Mouse (Mus musculus) midbrain, embryonic 16.5 days (tissue): ENCODE measurements around the gene Gm45261. TPM values are rescaled to one million over a fixed set of nuclear protein-coding genes. Genes with fewer than 3 reads are reported as not detected.
A peak's percentile ranks its signal among the peaks of the same experiment; 100 is the strongest.

Experiments used
- ATAC-seq: fragments of 200-750 bp; cut with Nextera tagmentation; 2 replicates; pipeline ENCODE4 v1.8.0; 2017; ENCODE audit warnings: moderate TSS enrichment
- H3K27ac ChIP-seq: fragments of 300-500 bp; sonication (generic); 2 replicates; pipeline ENCODE4 v1.5.1; 2014; ENCODE audit warnings: mild to moderate bottlenecking, low read length, mixed read lengths
- H3K27me3 ChIP-seq: fragments of 300-500 bp; sonication (generic); 2 replicates; pipeline ENCODE4 v1.6.1; 2014; ENCODE audit warnings: low read depth, low read length, mixed read lengths; ENCODE audit not compliant: control insufficient read depth, insufficient read depth
- H3K36me3 ChIP-seq: fragments of 300-500 bp; sonication (generic); 2 replicates; pipeline ENCODE4 v1.6.1; 2014; ENCODE audit warnings: mild to moderate bottlenecking, low read length, moderate library complexity, mixed read lengths; ENCODE audit not compliant: control insufficient read depth, insufficient read depth
- H3K4me1 ChIP-seq: fragments of 300-500 bp; sonication (generic); 2 replicates; pipeline ENCODE4 v1.6.1; 2014; ENCODE audit warnings: mild to moderate bottlenecking, low read length, mixed read lengths; ENCODE audit not compliant: control insufficient read depth, insufficient read depth
- H3K4me2 ChIP-seq: fragments of 300-500 bp; sonication (generic); 2 replicates; pipeline ENCODE4 v1.6.1; 2014; ENCODE audit warnings: mild to moderate bottlenecking, low read length, mixed read lengths
- H3K4me3 ChIP-seq: fragments of 300-500 bp; sonication (generic); 2 replicates; pipeline ENCODE4 v1.5.1; 2014; ENCODE audit warnings: low read depth, mild to moderate bottlenecking, low read length, moderate library complexity, mixed read lengths
- H3K9ac ChIP-seq: fragments of 300-500 bp; sonication (generic); 2 replicates; pipeline ENCODE4 v1.6.1; 2014; ENCODE audit warnings: low read depth, low read length, mixed read lengths
- H3K9me3 ChIP-seq: fragments of 300-500 bp; sonication (generic); replicated peaks from 2 replicates; pipeline ENCODE4 v1.6.1; 2014; ENCODE audit warnings: mild to moderate bottlenecking, low read length, mixed read lengths; ENCODE audit not compliant: control insufficient read depth, poor library complexity, severe bottlenecking
- WGBS: fragments of 180-500 bp; shearing (Covaris S2); extraction: QIAGEN DNeasy Blood & Tissue Kit; methylation state at CpG from one replicate; pipeline ENCODE4 v1.1.7; 2014; 5-methylcytosine and 5-hydroxymethylcytosine counted together
- polyA plus RNA-seq: library from polyadenylated mRNA; unstranded; fragments of >200 nt; fragmentation: Nextera tagmentation; extraction: Ambion mirVana; gene quantifications from 2 replicates; pipeline ENCODE4 v1.2.1, GENCODE M21; 2015

The Gm45261 gene
- polyA plus RNA-seq: not detected in 2 replicates

- H3K9me3 ChIP-seq: no peaks in the 10 kb centered on the region
- H3K4me3 ChIP-seq: no peak within 1 kb of the TSS
- no peak for ATAC-seq
- H3K4me2 ChIP-seq: no peak within 1 kb of the TSS
- no peak within 1 kb of the TSS for H3K27ac ChIP-seq
- H3K36me3 ChIP-seq: no peaks in the 10 kb centered on the region
- no peaks in the 10 kb centered on the region for H3K4me1 ChIP-seq
- no peaks in the 10 kb centered on the region for H3K27me3 ChIP-seq
- WGBS: 84% methylated on average over 6 of the region's 6 CpGs
- H3K9ac ChIP-seq: no peak within 1 kb of the TSS
Observed at GRCm38 (mm10) chr1:80461348-80461747, at the start of gene Gm45261. Gene Gm45261, minus strand, starts transcription at chr1:80461448.

GRCm38 (mm10) chr1:80504757-80505156 lies 43.5 kb upstream of the Gm45261 start:
- no peak overlapping the region for H3K4me2 ChIP-seq
- H3K9ac ChIP-seq: no peak overlapping the region
- no peaks in the 10 kb centered on the region for H3K9me3 ChIP-seq
- no peak overlapping the region for H3K4me3 ChIP-seq
- no peaks in the 10 kb centered on the region for H3K36me3 ChIP-seq
- H3K27ac ChIP-seq: no peak overlapping the region
- no peaks in the 10 kb centered on the region for H3K27me3 ChIP-seq
- WGBS: 78% methylated on average over 2 of the region's 2 CpGs
- no peaks in the 10 kb centered on the region for H3K4me1 ChIP-seq
- no peak for ATAC-seq

- no peaks in the 10 kb centered on the region for H3K36me3 ChIP-seq
- no peaks in the 10 kb centered on the region for H3K9me3 ChIP-seq
- no peak overlapping the region for H3K4me3 ChIP-seq
- no peaks in the 10 kb centered on the region for H3K27me3 ChIP-seq
- no peak for ATAC-seq
- no peak overlapping the region for H3K4me2 ChIP-seq
- WGBS: 91% methylated on average over 4 of the region's 4 CpGs
- peaks cover 4% of the 10 kb centered on the region; the same call in 1 of the 2 replicates for H3K4me1 ChIP-seq
- no peak overlapping the region for H3K9ac ChIP-seq
- no peak overlapping the region for H3K27ac ChIP-seq
Observed at GRCm38 (mm10) chr1:80504081-80504480, 42.8 kb upstream of the Gm45261 start.

- Histone ChIP-seq H3K27ac (no peak overlapping the region), H3K9ac (no peak overlapping the region), H3K4me3 (no peak overlapping the region), H3K36me3 (no peaks in the 10 kb centered on the region), H3K4me1 (peaks cover 4% of the 10 kb centered on the region; the same call in 1 of the 2 replicates), H3K27me3 (no peaks in the 10 kb centered on the region), H3K4me2 (no peak overlapping the region), H3K9me3 (no peaks in the 10 kb centered on the region)
- 84% methylated on average over 9 of the region's 9 CpGs for WGBS
- ATAC-seq: no peak
Observed at GRCm38 (mm10) chr1:80502456-80503165, 41.4 kb upstream of the Gm45261 start.

GRCm38 (mm10) chr1:80499264-80499663 lies 38.0 kb upstream of the Gm45261 start:
- Histone ChIP-seq H3K27me3 (no peaks in the 10 kb centered on the region), H3K9me3 (no peaks in the 10 kb centered on the region), H3K27ac (no peak overlapping the region), H3K36me3 (no peaks in the 10 kb centered on the region), H3K4me1 (peaks cover 4% of the 10 kb centered on the region; the same call in 1 of the 2 replicates), H3K4me3 (no peak overlapping the region), H3K4me2 (no peak overlapping the region), H3K9ac (no peak overlapping the region)
- ATAC-seq: peak; percentile 81
- WGBS: 46% methylated on average over 7 of the region's 7 CpGs

GRCm38 (mm10) chr1:80496360-80496759 lies 35.1 kb upstream of the Gm45261 start:
- Histone ChIP-seq H3K4me1 (peaks cover 4% of the 10 kb centered on the region; the same call in 1 of the 2 replicates), H3K9me3 (no peaks in the 10 kb centered on the region), H3K4me2 (no peak overlapping the region), H3K9ac (no peak overlapping the region), H3K4me3 (no peak overlapping the region), H3K27me3 (no peaks in the 10 kb centered on the region), H3K27ac (no peak overlapping the region), H3K36me3 (no peaks in the 10 kb centered on the region)
- no peak for ATAC-seq
- WGBS: 86% methylated on average over 4 of the region's 4 CpGs

- H3K4me2 ChIP-seq: no peak overlapping the region
- H3K4me3 ChIP-seq: no peak overlapping the region
- no peaks in the 10 kb centered on the region for H3K27me3 ChIP-seq
- 89% methylated on average over 5 of the region's 5 CpGs for WGBS
- H3K9ac ChIP-seq: no peak overlapping the region
- no peak for ATAC-seq
- H3K36me3 ChIP-seq: no peaks in the 10 kb centered on the region
- no peaks in the 10 kb centered on the region for H3K9me3 ChIP-seq
- H3K4me1 ChIP-seq: no peaks in the 10 kb centered on the region
- no peak overlapping the region for H3K27ac ChIP-seq
Observed at GRCm38 (mm10) chr1:80483419-80483818, 22.2 kb upstream of the Gm45261 start.

- no peak overlapping the region for H3K9ac ChIP-seq
- no peaks in the 10 kb centered on the region for H3K36me3 ChIP-seq
- no peaks in the 10 kb centered on the region for H3K9me3 ChIP-seq
- H3K27ac ChIP-seq: no peak overlapping the region
- 68% methylated on average over 1 of the region's 1 CpGs for WGBS
- no peak overlapping the region for H3K4me3 ChIP-seq
- no peak for ATAC-seq
- H3K4me1 ChIP-seq: no peaks in the 10 kb centered on the region
- H3K27me3 ChIP-seq: no peaks in the 10 kb centered on the region
- no peak overlapping the region for H3K4me2 ChIP-seq
Observed at GRCm38 (mm10) chr1:80474942-80475341, 13.7 kb upstream of the Gm45261 start.

GRCm38 (mm10) chr1:80472395-80472794 lies 11.1 kb upstream of the Gm45261 start:
- H3K27me3 ChIP-seq: no peaks in the 10 kb centered on the region
- 93% methylated on average over 1 of the region's 1 CpGs for WGBS
- no peak for ATAC-seq
- H3K4me3 ChIP-seq: no peak overlapping the region
- no peaks in the 10 kb centered on the region for H3K4me1 ChIP-seq
- no peak overlapping the region for H3K27ac ChIP-seq
- no peaks in the 10 kb centered on the region for H3K9me3 ChIP-seq
- H3K36me3 ChIP-seq: no peaks in the 10 kb centered on the region
- no peak overlapping the region for H3K4me2 ChIP-seq
- H3K9ac ChIP-seq: no peak overlapping the region
